Mouse (Mus musculus): ENCODE measurements around the gene Kcnj10.

The Kcnj10 gene

DNA sequence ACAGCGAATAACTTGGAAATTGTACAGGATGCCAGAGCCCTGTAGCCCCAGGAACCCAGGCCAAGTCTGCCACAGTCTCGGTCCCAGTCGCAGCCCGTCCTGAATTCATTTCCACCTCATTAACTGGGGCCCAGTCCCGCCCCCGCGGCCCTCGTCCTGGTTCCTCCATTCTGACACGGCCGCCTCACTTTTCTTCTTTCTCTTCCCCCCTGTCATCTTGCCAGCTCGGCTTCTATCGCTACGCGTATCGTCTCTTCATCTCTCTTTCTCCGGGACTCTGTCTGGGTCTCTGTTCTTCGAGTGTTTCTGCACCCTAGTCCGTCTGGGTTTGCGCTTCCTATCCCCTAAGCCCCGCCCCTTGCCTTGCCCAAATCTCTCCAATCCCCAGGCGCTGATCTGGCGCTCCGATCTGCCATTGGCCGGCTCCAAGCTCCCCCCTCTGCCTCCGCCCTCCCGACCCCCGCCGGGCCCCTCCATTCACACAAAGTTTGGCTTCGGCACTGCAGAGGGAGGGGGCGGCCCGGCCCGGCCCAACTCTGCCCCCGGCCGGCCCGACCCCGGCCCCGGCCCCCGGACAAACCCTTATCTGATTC is at the start of gene Kcnj10:
Kcnj10 (plus strand) TSS at position 482 of the 593 bp plus-strand sequence.
- peak; percentile 92 for DNase-seq (ENCODE audit: low read depth, low spot score)

- no peak for DNase-seq (ENCODE audit: low read depth, low spot score)
These were observed 48.1 kb upstream of the Kcnj10 start for GRCm38 (mm10) chr1:172292880-172293279.

GRCm38 (mm10) chr1:172293449-172293848 is 47.6 kb upstream of the Kcnj10 start:
- DNase-seq (ENCODE audit: low read depth, low spot score): no peak

GRCm38 (mm10) chr1:172295751-172296197 is 45.2 kb upstream of the Kcnj10 start:
- no peak for DNase-seq (ENCODE audit: low read depth, low spot score)

DNA sequence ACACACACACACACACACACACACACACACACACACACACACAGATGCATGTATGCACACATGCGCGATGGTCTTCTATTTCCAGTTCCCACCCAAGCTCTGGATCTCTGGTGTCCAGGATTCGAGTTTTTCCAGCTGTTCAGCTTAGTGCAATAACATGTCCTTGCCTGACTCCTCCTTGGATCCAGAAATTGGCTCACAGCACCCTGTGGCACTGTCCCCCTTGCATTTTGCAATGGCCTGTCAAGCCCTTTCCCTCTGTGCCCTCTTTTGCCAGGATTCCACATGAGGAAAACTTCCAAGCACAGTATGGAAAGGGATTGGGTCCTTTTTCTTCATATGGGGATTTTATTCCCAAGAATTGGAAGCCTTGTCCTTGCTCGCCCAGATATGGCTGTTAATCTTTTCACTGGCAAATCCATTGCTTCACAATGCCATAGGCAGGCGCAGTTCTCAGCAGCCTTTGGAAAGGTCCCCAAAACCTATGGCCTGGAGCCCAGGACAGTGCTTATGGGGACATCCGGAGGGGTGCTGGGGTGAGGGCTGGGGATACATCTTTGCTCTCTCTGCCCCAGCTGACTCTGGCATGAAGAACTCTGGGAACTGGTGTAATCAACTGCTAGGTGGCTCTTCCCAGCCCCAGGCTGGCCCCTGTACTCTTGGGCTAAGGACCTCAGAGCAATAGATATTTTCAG is 44.0 kb upstream of the Kcnj10 start:
- no peak for DNase-seq (ENCODE audit: low read depth, low spot score)

- DNase-seq (ENCODE audit: low read depth, low spot score): no peak
These were observed 43.1 kb upstream of the Kcnj10 start, which contains the start of gene Atp1a2 for GRCm38 (mm10) chr1:172297611-172298537. TSS of gene Atp1a2 (minus strand) at chr1:172298064.

DNA sequence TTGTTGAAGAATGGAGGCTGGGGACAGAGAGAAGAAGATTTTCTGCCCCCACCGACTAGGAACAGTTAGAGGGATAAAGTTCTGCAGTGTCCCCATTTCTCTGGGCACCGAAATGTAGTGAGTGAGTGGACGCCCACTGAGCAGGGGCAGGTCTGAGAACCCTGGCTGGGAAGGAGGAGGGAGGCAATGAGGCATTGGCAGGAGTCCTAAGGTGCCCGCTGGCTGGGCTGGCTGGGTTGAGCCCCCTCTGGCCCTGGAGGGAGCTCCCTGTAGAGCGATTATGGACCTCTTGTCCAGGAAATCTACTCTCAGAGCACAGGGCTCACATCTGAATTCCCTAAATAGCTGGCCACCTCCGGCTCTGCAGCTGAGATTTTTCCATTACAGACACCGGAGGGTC is 41.5 kb upstream of the Kcnj10 start:
- no peak for DNase-seq (ENCODE audit: low read depth, low spot score)

DNA sequence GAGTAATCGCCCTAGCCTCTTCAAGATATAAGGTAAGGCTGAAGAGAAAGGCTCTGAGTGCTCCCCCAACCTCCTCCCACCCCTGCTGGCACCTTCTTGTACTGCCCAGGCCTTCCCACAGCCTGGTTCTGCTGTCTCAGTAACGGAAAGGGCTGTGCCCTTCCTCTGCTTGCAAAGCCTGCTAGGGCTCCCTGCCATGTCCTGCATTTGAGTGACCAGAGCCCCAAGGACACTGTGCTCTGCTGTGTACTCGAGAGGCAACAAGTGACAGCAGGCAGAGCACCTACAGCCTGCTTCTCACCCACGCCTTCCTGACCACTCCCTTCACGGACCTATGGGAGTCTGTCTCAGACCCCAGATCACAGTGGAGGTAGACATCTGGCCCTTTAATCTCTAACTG is 40.8 kb upstream of the Kcnj10 start:
- DNase-seq (ENCODE audit: low read depth, low spot score): no peak

DNA sequence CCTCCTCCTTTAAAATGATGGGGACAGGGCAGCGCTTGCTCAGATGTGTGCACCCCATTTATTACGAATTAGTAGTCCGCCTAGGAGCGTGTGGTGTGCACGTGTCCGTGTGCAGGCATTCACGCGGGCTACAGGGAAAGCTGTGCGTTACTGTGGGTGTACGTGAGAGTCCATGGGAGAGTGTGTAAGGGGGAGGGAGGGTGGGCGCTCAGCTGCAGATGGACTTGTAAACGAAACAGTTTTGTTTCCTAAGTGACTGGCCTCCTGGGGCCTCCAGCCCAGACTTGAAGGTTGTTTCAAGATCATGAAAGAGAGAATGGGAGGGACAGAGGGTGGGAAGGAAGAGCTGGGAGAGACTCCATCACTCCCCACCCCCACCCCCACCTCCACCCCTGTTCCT is 39.8 kb upstream of the Kcnj10 start:
- peak; percentile 63 for DNase-seq (ENCODE audit: low read depth, low spot score)

- no peak for DNase-seq (ENCODE audit: low read depth, low spot score)
These were observed 38.7 kb upstream of the Kcnj10 start for GRCm38 (mm10) chr1:172302311-172302710.

DNA sequence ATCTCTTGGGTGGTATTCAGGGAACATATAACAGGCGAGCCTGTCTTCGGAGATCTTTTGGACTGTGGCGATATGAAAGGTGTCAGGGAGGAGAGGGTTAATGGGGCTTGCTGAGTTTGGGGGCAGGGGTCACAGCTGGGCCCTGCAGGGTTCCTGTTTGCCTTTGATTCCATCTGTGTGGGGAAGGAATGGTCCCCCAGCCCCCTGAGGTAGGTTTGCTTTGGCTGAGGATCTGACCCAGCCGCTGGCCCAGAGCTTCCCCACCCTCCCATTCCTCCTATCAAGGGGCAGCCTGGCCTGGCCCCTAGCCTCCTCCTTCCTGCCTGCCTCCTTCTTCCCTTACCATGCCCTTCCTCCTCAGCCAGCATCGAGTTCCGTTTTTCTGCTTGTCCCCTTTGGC is 38.2 kb upstream of the Kcnj10 start:
- no peak for DNase-seq (ENCODE audit: low read depth, low spot score)

DNA sequence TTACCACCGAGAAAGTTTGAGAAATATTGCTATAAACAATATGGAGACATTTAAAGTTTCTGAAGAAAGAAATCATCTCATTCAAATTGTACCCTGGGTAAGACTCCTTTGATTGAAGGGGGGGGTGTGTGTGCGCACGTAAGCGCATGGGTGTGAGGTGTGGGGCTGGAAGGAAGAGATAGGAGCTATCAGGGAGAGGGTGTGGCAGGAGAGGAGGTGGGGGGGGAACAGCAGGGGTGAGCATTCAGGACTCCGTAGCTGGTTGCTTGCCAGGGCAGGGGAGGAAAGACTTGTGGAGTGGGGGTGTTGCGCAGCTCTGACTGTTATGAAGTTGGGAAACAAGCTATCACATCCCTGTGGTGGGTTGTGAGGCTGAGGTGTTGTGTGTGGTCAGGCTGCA is 36.6 kb upstream of the Kcnj10 start:
- no peak for DNase-seq (ENCODE audit: low read depth, low spot score)

GRCm38 (mm10) chr1:172305153-172305552 is 35.9 kb upstream of the Kcnj10 start:
- no peak for DNase-seq (ENCODE audit: low read depth, low spot score)

DNA sequence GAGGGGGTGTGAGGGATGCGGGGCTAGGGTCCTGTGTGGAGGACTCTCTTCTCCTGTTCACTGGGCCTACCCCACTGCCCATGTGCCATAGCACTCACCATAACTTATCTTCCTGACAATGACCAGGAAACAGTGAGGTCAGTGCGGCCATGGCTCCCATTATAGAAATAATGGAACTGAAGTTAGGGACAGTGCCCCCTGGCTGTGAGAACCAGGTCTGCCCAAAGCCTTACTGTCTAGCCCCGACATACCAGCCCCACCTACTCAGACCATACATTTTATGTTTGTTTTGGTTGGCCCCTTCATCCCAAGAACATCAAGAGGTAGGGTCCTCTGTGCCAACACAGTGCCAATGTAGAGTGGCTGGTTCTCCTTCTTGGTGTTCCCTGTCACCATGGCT is 35.4 kb upstream of the Kcnj10 start:
- peak; percentile 62 for DNase-seq (ENCODE audit: low read depth, low spot score)

DNA sequence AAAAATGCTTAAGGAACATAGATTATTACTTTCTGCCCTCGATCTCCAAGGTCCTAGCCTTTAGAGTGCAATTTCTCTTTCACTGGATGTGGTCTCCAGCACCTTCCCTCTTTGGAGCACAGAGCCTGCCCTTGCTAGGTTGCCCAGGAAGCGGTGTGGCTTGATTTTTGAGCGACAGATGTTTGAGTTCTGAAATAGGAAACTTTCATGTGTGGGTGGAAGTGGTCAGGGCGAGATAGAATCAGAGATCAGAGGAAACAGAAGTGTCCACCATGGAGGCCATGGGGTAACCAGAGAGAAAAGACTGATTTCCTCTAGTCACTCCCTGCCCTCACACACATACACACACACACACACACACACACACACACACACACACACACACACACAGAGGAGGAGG is 34.8 kb upstream of the Kcnj10 start:
- no peak for DNase-seq (ENCODE audit: low read depth, low spot score)

GRCm38 (mm10) chr1:172306885-172307284 is 34.1 kb upstream of the Kcnj10 start:
- DNase-seq (ENCODE audit: low read depth, low spot score): no peak

GRCm38 (mm10) chr1:172307936-172308335 is 33.1 kb upstream of the Kcnj10 start:
- no peak for DNase-seq (ENCODE audit: low read depth, low spot score)

DNA sequence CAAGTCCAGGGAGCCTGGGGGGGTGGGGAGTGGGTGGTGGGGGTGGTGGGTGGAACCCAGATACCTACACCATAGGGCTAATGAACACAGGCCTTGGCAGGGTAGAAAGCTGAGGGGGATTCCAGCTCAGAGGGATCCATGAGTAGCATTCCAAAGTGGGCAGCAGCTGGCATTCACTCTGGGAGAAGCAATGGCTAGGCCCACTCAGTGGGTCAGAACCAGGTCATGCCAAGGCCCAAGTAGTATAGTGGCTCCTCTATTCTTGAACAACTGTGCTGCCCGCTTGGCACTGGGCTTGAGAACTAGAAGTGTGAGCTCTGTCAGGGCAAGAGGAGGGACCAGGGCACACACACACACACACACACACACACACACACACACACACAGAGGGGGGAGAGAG is 32.6 kb upstream of the Kcnj10 start:
- DNase-seq (ENCODE audit: low read depth, low spot score): no peak

- DNase-seq (ENCODE audit: low read depth, low spot score): peak; percentile 97
These were observed 31.2 kb upstream of the Kcnj10 start for GRCm38 (mm10) chr1:172309699-172310398.

DNA sequence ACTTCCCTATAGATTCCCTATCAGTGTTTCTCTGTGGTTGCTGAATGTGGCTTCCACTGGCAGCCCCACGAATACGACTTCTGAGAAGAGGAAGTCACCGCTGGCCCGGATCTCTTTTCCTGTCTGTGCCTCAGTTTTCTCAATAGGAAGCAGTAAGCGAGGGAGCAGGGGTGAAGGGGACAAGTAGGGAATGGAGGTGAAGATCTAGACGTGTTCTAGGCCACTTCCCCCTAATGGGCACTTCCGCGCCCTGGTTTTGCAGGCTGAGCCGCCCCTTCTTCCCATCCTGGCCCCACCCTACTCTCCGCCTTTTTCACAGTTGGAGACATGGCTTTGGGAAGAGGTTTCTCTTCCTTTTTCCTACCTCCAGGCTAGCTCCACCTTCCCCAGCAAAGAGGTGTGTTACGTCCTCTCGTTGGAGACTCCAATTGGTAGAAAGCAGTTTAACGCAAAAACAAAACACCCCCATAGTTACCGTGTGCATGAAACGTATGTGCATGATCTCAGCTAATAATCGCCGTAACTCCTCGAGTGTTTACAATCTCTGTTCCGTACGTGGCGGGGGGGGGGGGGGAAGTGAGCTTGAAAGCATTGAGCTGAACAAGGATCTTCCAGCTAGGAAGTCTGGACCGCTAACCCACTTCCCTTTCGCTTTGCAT is 29.6 kb upstream of the Kcnj10 start:
- DNase-seq (ENCODE audit: low read depth, low spot score): peak; percentile 89
